In the genomic region with DNA sequence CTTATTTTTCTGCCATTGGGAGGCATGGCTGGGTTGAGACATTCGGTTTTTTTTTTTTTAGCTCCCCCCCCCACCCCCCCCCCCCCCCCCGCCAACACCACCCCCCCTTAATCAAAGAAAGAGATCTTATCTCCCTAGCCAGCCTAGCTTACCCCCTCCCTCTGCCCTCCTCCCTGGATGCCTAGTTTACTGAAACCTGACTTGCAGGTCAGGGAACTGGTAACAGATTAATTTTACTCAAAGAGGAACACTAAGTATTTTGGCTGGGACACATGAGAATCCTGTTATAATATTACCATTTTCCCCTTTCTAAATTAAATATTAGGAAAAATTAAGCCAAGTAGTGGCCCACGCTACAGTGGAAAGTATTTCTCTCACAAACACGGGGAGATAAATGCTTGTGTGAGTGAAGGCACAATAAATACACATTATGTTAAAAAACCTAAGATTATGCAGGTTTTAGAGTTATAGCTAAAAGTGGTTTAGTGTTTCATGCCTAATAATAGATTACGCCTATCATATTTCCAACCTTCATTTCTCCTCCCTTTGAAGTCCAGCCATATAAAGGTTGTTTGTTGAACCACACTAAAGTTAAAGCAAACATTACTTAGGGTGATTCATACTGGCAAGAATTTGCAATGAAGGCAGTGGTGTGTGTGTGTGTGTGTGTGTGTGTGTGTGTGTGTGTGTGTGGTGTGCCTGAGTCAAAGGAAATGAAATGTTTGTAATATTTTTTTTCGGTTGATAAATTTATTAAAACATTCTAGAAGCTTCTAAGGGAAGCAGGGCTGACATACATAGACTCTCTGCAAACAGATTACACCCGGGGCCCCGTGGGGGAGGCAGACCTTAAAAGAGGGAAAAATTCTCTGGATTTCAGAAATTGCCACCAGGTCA, we compare ENCODE assay signal across 9 mouse cellular contexts.
A peak's percentile ranks its signal among the peaks of the same experiment; 100 is the strongest.
DNase-seq lines count a peak whose midpoint lies in the region; ATAC-seq and TF ChIP-seq lines count a peak whose summit lies in the region.
"Had no signal": no experiment of that assay in that cellular context is flagged by ENCODE, and none has a peak within 500 bp of the region (broad histone marks: within the 10 kb centered on the region; RNA-seq: fewer than 3 reads in every experiment).

No protein-coding gene starts in this region.

- H3K27me3 ChIP-seq in liver, embryonic 12.5 days (replicated peaks) = no peaks in the 10 kb centered on the region

- no peaks in the 10 kb centered on the region for H3K4me1 ChIP-seq in liver, embryonic 12.5 days

- no peak overlapping the region for H3K4me2 ChIP-seq in liver, embryonic 12.5 days

- H3K4me3 ChIP-seq in liver, embryonic 12.5 days = no peak overlapping the region

- TF ChIP-seq POLR2A in brain, embryonic 14.5 days (IDR thresholded peaks at IDR 0.05; ENCODE audit: borderline replicate concordance, extremely low read depth, insufficient read depth, insufficient read length, poor library complexity, severe bottlenecking) = no peak

- no peak overlapping the region for H3K9ac ChIP-seq in liver, embryonic 12.5 days
- H3K9ac ChIP-seq: liver, embryonic 14.5 days had no signal

- DNase-seq in liver = peak; percentile 29
- DNase-seq in brain, embryonic 14.5 days (ENCODE audit: low read depth) = peak; percentile 52
- DNase-seq in kidney, adult 11 months = peak; percentile 44
- peak; percentile 79 for DNase-seq in lung, postnatal 10 days
- DNase-seq in frontal cortex, postnatal 14 days (ENCODE audit: low spot score in 2 of 2) = no peak
- no peak for DNase-seq in layer of hippocampus, postnatal 10 days (ENCODE audit: low spot score in 2 of 2)
- no peak for DNase-seq in layer of hippocampus, adult 8-10 months (ENCODE audit: low spot score in 2 of 2)

- TF ChIP-seq CTCF in brain, embryonic 14.5 days (IDR thresholded peaks at IDR 0.05; ENCODE audit: borderline replicate concordance, extremely low read depth, insufficient read depth, insufficient read length) = no peak

- H3K27ac ChIP-seq in liver, embryonic 12.5 days = no peak overlapping the region
- H3K27ac ChIP-seq: liver, embryonic 14.5 days had no signal

- WGBS in liver, embryonic 12.5 days (ENCODE audit: insufficient replicate concordance) = 52% methylated on average over 6 of the region's 8 CpGs

- H3K36me3 ChIP-seq in liver, embryonic 12.5 days = no peaks in the 10 kb centered on the region

- ATAC-seq in liver, embryonic 12.5 days = no peak

- H3K9me3 ChIP-seq in liver, embryonic 12.5 days (replicated peaks) = no peaks in the 10 kb centered on the region

Comparison
In these comparisons a context has a peak if more than half of its experiments do, and no peak if none do; other contexts are left out.
1. DNase-seq: peak in liver (single experiment), brain, embryonic 14.5 days (single experiment), kidney, adult 11 months (single experiment) and lung, postnatal 10 days (single experiment); none in frontal cortex, postnatal 14 days (0 of 2), layer of hippocampus, postnatal 10 days (0 of 2) and layer of hippocampus, adult 8-10 months (0 of 2).